Mouse (Mus musculus): ENCODE data around the gene Rbm12.

- no peak for TF ChIP-seq CTCF (IDR thresholded peaks at IDR 0.05; ENCODE audit: extremely low read depth, insufficient read depth, low read length)
- TF ChIP-seq POLR2A (IDR thresholded peaks at IDR 0.05; ENCODE audit: extremely low read depth, insufficient read depth, low read length): no peak
Measured at GRCm38 (mm10) chr2:156078421-156079182, 33.2 kb downstream of the Rbm12 start.

All from cortical plate, adult 2 months (tissue).